Mouse (Mus musculus) mouse embryonic stem cell (cell line): ENCODE data around the gene Olfr374.

ENCODE experiments used
- in situ Hi-C, 2 experiments: fragments of 300-500 bp; cut with MboI; formaldehyde crosslinking; loops; 1 replicate in 1 of 2; 3 replicates in 1 of 2; pipeline ENCODE4 v1.14.3; 2019 to 2020; ENCODE audit warnings: low sequenced_read_pairs in 2 of 2, low pct_unique_long_range_greater_than_20kb in 1 of 2, mixed read lengths in 1 of 2; ENCODE audit not compliant: unreplicated experiment in 1 of 2

Olfr374 gene

DNA sequence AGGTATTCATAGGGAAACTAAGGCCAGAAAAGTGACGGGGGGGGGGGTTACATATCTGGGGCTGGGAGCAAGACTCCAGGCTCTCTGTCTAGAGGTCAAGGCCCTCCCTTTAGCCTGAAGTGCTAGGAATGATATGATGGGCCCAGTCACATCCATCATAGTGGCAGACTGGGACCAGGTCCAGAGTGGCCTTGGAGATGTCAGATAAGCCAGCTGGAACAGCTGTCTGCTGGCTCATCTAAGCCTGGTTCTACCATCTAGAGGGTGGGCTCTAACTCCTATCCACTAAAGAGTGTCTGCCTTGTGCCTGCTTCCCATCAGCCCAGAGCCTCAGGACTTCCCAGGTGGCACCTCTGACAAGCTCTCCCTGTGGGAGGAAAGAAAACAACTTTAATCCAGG is 26.1 kb downstream of the Olfr374 start:
- in situ Hi-C loops = no loop called here

DNA sequence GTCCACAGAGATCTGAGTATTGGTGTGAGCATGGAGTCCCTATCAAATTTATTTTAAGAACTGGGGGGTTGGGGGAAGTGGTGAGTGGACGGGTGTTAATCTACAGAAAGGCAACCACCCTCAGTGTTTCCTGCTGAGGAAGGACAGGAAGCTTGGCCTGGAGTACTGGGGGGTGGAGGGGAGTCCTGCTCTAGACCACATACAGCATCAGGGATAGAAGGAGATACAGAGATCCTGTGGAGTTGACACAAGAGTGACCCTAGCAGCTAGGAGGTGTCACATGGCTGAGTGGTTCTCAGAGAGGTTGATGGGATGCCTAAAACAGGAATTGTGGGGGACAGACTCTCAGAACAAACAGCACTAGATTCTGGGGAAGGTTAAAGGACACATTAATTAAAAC is 26.7 kb downstream of the Olfr374 start:
- in situ Hi-C loops = no loop called here

DNA sequence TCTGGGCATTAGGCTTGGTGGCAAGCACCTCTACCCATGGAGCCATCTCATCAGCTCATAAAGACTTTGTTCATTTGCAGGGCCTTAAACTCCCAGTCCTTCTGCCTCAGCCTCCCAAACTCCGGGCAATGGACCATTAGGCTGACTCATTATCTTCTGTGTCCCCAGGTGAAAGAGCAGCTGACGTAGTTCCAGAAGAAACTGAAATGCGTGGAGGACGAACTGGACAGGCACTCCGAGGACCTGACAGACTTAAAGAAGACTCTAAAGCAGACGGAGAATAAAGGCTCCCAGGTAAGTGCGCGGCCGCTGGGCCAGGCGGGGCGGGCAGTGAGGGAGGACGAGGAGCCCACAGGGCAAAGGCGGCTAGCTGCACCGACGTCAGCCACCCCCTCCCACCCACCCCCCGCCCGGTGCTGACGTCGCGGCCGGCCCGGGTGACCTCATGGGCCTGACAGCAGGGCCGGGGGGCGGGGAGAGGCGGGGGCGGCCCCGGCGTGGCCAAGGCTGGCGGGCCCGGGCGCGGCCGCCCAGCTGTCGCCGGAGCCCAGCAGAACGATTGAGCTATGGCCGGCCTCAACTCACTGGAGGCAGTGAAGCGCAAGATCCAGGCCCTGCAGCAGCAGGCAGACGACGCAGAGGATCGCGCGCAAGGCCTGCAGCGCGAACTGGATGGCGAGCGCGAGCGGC is 28.1 kb downstream of the Olfr374 start, which contains the start of gene Tpm4:
TSS of gene Tpm4 (plus strand) at position 220 of the 690 bp plus-strand sequence.
- in situ Hi-C loops = no loop called here

DNA sequence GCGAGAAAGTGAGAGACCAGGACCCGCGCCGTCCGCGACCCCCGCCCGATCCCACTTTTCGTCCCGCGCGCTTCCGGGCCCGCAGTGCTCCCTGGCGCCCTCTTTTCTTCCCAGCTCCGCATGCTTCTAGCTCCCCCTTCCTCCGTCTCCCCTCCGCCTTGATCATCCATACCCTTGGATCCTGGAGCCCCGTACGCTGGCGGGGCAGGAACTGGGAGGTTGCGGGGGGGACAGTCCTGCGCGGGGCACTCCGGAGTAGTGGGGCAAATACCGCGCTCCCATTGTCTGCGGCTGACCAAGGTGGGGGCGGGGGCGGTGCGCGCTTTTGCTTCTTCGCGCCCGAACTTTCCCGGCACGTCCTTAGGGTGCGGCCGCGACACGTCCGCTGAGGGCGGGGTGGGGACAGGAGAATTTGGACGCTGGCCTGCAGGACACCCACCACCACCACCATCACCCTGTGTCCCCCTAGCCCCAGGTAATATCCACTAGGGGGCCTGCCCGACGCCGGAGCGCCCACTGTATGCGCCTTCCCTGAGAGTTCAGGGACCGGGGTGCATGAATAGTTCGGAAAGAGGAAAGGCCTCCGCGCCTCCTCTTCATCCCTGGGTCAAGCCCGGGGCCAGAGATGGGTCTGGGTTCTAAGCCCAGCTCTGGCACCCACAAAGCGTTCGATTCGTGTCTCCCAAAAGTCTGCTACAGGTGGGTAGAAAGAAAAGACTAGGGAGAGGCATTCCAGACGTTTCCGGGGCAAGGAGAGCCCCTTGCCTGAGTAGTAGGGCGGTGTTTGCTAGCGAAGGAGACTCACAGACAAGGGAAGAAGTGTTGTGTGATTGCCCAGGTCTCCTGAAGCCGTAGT is 28.8 kb downstream of the Olfr374 start:
- in situ Hi-C loops = no loop called here

DNA sequence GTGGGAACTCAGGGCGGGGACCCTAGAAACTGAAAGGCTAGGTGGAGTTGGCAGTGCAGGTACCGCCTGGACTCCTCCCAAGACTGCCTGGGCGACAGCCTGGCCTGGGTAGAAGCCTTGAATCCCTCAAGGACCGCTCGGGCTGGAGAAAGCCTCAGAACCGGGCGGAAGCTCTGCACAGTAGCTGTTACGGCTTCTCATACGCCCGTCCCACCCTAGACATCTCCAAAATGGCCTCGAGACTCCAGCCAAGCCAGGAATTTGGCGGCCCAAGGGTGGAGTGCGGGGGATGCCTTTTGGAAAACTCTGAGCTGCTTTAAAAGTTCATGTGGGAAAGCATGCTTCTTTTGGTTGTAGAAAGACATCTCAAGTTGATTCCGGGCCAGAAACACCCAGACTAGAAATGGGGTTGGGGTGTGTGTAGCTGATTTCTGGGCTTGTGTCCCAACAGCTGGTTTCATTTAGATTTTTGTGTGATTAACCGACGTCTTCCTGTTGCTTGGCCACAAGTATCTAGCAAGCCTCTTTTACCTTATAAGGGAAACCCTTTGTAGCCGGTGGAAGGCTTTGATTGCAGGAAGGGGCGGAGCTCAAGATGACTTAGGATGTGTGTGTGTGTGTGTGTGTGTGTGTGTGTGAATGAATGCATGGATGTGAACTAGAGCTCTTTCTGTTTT is 29.6 kb downstream of the Olfr374 start:
- in situ Hi-C loops = no loop called here

DNA sequence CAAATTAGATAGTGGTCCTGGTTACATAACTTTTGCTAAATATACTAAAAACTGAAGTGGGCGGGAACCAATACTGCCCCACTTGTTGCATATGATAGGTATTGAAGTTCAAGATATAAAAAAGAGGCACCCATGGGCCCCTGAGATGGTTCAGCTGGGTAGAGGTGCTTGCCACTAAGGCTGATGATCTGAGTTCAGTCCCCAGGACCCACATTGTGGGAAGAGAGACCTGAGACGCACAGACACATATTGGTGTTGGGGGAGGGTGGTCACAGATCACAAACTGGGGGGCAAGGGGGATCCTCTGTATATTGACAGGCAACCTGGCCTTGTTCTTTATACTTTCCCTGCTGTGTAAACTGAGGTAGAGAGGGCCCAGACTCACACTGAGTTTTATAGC is 30.6 kb downstream of the Olfr374 start:
- in situ Hi-C loops = no loop called here

DNA sequence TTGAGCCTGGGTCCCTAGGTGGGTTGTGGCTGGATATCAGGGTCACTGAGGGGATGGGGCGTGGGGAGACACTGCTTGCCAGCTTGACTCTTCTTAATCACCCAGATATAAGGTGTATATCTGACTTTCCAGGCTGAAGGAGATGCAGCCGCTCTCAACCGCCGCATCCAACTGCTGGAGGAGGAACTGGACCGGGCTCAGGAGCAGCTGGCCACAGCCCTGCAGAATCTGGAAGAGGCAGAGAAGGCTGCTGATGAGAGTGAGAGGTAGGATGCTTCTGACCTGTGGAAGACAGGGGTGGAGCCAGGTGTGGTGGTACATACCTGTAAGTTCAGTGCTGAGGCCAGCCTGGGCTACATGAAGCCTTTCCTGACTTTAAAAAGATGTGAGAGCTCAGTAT is 31.6 kb downstream of the Olfr374 start:
- in situ Hi-C loops = no loop called here

DNA sequence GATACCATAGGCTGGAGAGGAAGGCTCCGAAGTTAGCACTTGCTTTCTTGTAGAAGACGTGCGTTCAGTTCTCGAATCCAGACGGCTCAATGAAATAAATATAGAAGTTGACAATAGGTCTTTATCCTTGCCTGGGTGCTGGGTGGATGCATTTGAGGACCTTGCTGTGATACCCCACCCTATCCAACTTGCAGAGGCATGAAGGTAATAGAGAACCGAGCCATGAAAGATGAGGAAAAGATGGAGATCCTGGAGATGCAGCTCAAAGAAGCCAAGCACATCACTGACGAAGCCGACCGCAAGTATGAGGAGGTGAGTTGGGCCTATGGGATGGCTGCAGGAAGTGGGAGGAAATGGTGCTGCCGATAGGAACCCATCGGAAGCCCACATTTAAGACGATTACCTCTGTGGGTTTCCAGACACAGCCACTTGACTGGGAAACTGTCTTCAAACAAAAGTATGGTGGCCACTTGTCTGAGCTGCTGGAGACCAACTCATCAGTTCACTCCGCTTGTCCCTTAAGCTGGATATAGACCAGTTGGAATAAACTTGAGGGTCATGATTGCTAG is 36.5 kb downstream of the Olfr374 start:
- in situ Hi-C loops = no loop called here

DNA sequence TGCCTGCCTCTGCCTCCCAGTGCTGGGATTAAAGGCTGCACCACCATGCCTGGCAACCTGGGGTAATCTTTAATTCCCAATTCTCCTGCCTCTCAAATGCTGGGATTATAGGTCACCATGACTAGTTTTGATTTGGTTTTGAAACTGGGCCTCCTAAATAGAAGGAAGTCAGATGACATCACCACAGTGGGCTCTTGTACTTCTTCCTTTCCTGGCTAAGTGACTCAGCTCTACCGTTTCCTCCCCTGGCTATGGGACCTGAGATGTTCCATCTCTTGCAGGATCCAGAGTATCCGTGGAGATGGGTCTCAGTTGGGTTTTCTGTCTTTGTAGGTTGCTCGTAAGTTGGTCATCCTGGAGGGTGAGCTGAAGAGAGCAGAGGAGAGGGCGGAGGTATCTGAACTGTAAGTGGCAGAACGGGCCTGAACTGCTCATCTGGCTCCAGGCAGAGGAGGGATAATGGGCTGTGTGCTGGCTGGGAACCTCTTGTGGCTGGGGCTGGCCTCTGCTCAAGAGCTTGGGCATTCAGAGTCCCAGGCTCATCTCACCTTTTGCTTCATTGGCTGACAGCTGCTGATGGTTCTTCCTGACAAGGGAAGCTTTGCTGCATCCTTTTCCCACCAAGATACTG is 37.6 kb downstream of the Olfr374 start:
- in situ Hi-C loops = no loop called here

DNA sequence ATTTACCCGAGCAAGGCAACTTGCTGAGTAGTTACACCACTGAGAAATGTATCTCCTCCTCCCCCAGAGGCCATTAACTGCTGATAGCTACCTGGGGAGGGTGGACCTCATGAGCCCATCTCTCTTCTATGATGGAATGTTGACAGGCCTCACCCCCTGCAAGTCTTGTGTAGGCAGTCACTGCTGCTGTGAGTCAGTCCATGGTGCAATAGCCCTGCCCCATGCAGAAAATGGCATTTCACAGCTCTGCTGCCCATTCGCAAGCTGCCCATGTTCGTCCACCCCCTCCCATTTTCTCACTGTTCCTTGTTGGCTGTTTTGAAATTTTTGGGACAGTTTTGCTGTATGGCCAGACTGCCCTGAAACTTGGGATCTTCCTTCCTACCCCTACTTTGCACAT is 38.7 kb downstream of the Olfr374 start:
- in situ Hi-C loops = no loop called here

DNA sequence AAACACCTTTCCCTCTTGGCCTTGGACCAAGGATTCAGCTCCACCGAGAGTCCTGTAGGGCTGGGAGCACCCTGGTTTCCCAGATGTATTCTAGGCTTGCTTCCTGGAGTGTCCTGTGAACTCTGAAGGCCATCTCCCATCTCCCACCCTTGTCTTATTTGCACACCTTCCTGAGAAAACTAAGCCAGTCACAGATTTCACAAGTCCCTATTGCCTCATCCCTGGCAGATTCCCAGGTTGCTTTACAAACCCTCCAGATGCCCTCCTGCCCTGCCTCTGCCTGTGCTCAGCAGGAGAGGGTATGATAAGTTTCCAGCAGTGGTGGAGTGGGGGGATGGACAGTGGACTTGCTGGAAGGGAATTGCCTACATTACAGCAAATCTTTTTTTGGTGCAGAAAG is 39.2 kb downstream of the Olfr374 start:
- in situ Hi-C loops = no loop called here

DNA sequence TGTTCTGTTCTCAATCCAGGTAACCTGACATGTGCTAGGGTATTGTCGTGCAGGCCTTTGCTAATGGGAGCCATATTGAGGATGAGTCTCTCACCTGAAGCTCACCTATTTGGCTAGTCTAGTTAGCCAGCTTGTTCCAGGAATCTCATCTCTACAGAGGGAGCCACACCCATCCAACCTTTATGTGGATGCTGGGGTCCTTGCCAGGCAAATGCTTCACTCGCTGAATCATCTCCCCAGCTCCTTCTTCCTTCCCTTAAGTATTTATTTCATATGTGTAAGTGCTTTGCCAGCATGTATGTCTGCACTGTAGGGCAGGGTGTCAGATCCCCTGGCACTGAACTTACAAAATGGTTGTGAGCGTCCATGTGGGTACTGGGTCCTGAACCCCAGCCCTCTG is 39.7 kb downstream of the Olfr374 start:
- in situ Hi-C loops = no loop called here

DNA sequence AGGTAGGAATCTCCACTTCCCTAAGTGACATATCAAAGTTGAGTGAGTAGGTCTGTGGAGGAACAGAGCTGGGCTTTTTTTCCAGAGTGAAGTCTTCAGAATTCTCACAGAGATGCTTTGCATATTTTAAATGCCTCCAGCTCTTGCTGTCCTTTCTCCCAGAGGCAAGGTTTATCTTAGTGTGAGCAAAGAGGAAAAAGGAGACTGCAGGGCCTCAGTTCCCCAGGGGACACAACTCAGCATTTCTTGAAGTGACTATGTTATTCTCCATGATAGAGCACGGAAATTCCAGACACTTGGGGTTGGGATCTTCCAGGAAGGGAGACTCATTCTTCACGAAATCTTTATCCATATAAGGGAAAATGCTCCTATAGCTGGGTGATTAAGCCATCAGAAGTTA is 40.4 kb downstream of the Olfr374 start:
- in situ Hi-C loops = no loop called here

DNA sequence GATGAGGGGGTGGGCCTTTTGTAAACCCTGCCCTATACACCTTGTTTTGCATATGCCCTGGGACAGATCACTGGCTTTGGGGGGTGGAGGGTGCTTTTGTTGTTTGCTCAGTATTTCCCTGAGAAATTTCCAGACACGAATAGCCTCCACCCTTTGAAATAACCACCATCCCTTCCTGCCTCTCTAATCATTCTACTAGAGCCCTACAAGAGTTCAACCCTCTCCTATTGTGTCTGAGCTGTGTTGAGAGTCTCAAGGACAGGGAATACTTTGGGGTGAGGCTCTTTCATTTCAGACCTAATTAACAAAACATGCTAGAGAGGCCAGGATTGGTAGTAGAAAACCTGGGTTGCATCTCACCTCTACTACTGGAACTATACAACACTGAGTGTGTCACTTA is 42.2 kb downstream of the Olfr374 start:
- in situ Hi-C loops = no loop called here

DNA sequence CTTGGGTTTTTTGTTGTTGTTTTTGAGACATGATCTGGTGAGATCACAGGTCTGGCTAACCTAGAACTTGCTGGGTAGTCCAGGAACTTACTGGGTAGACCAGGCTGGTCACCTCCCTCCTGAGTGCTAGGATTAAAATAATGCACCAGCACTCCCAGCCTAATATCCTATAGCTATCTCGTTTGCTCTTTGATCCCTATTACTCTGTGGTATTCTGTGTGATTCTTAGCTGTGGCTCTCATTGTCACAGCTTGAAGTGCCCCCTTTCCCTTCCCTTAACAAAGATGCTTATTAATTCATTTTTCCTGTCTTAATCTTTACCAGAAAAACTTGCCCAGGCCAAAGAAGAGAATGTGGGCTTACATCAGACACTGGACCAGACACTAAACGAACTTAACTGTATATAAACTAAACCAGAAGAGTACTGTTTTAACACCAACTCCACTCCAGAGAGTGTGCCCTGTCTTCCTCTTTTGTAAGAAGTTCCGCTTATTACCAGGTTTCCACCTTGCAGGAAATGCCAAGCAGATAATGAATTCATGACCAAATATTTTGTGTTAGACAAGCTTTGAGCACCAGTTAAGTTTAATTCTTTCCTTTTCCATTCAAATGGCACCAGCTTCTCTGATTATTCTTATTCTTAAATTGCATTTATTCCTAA is 44.7 kb downstream of the Olfr374 start:
- in situ Hi-C loops = no loop called here

DNA sequence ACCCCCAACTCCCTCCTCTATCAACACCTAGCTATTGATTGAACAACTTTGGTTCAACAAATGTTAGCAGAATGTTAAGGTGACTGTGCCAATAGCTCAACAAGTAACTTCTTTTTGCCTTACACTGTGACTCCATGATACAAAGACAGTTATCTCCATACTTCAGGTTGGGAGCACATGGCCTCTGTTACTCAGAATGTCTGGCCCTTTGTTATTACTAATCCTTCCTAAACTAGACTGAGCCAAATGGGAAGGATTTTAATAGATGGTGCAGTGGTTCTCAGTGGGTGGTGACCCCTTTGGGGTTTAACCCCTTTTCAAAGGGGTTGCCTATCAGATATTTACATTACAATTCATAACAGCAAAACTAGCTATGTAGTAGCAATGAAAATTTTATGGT is 46.5 kb downstream of the Olfr374 start:
- in situ Hi-C loops = no loop called here

DNA sequence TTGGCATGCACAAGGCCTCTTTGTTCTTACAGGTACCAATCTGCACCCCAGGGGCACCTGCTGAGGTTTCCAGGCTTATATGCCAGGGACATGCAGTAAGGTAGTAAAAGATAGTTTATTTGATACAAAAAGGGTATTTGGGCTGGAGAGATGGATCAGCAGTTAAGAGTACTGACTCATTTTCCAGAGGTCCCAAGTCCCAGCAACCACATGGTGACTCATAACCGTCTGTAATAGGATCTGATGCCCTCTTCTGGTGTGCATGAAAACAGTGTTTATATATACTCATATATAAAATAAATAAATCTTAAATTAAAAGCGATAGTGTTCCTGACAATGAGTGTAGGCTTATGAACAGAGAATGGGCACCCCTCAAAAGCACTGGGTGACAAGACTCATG is 51.3 kb downstream of the Olfr374 start:
- in situ Hi-C loops = no loop called here

DNA sequence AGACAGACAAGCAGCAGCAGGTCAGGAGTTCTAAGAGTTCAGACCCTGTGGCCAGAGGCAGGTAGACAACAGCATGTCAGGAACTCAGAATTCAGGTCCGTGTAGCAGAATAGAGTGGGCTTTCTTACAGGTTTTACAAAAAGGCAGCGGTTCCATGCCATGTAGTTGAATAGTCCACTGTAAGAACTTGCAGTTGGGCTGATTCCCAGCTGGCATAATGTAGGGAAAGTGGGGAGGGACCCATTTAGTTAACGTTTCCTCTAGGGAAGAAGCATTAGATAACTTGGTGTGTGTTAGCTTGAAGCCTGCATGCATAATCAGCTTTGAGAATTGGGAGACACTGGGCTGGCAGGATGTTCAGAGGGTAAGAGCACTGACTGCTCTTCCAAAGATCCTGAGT is 51.9 kb downstream of the Olfr374 start:
- in situ Hi-C loops = no loop called here
